Mouse (Mus musculus): ENCODE measurements around the gene Slc22a3. TPM values are rescaled to one million over a fixed set of nuclear protein-coding genes. Genes with fewer than 3 reads are reported as not detected.
A peak's percentile ranks its signal among the peaks of the same experiment; 100 is the strongest.

Gene Slc22a3
- total RNA-seq, 1 experiment from 2014 or later: 24.3 TPM

- ATAC-seq (replicated peaks in 1 of 2; ENCODE audit: insufficient read depth in 1 of 2, low FRiP score in 2 of 2, low TSS enrichment in 1 of 2, low read depth in 1 of 2, poor library complexity in 2 of 2, severe bottlenecking in 2 of 2): no peak
These were observed 21.8 kb downstream of the Slc22a3 start for GRCm38 (mm10) chr17:12485657-12486056.

GRCm38 (mm10) chr17:12479416-12479815, 28.1 kb downstream of the Slc22a3 start:
- no peak for ATAC-seq (replicated peaks in 1 of 2; ENCODE audit: insufficient read depth in 1 of 2, low FRiP score in 2 of 2, low TSS enrichment in 1 of 2, low read depth in 1 of 2, poor library complexity in 2 of 2, severe bottlenecking in 2 of 2)

DNA sequence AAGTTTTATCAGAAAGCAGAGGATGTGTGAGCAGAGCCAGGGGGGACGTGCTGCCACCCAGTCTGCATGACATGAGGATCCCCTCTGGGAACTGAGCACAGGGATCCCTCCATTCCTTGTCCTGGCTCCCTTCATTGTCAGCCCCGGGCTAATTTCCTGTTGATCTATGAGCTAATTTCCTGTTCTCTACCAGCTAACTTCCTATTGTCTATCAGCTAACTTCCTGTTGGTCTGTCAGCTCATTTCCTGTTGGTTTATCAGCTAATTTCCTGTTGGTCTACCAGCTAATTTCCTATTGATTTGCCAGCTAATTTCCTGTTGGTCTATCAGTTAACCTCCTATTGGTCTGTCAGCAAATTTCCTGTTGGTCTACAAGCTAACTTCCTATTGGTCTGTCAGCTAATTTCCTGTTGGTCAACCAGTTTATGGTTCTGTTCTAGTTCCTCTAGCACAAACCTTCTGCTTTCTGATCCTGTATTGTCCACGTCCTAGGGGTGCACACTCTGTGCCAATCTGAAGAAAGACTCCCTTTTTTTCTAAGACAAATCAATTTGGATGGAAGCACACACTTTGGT, 32.9 kb downstream of the Slc22a3 start:
- ATAC-seq (replicated peaks in 1 of 2; ENCODE audit: insufficient read depth in 1 of 2, low FRiP score in 2 of 2, low TSS enrichment in 1 of 2, low read depth in 1 of 2, poor library complexity in 2 of 2, severe bottlenecking in 2 of 2): peak; percentile 59 to 67; a peak in 3 of 4 replicates

DNA sequence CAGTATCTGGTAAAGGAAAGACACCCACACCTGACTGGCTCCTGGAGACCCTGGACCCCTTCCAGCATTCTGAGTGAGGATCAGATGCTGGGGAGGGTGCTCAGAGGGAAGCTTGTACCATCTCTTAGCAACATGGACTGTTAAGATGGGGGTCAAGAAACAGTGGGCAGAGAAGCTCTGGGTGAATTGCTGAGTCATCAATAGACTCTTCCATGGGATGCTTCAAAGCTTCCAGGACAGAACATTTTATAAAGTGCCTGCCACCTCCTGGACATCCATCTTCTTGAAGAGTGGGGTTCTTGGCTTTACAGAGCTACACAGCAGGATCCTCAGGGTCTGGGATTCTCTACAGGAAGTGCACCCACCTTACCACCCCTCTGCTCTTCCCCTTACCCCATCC, 35.0 kb downstream of the Slc22a3 start:
- ATAC-seq (replicated peaks in 1 of 2; ENCODE audit: insufficient read depth in 1 of 2, low FRiP score in 2 of 2, low TSS enrichment in 1 of 2, low read depth in 1 of 2, poor library complexity in 2 of 2, severe bottlenecking in 2 of 2): no peak

- ATAC-seq (replicated peaks in 1 of 2; ENCODE audit: insufficient read depth in 1 of 2, low FRiP score in 2 of 2, low TSS enrichment in 1 of 2, low read depth in 1 of 2, poor library complexity in 2 of 2, severe bottlenecking in 2 of 2): no peak; a peak in 2 of 4 replicates
These were observed 38.8 kb downstream of the Slc22a3 start for GRCm38 (mm10) chr17:12468745-12469144.

DNA sequence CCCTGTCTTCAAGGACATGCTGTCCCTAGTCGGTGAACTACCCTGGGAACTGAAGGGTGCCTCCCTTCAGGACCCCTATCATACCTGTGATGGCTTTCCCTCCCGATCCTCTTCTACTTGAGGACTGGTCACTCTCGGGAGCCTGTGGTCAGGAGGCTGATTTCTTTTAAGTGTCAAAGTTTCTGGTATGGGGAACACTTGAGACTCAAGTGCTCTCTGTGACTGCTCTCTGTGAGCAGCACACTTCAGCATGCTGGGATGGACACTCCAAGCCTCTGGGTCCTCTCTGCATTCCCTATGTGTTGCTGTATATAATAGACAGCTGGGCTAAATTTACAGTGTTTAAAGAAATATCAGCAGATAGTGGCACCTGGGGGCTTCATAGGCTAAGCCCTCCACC, 39.9 kb downstream of the Slc22a3 start:
- ATAC-seq (replicated peaks in 1 of 2; ENCODE audit: insufficient read depth in 1 of 2, low FRiP score in 2 of 2, low TSS enrichment in 1 of 2, low read depth in 1 of 2, poor library complexity in 2 of 2, severe bottlenecking in 2 of 2): no peak

GRCm38 (mm10) chr17:12466501-12467000, 41.0 kb downstream of the Slc22a3 start:
- ATAC-seq (replicated peaks in 1 of 2; ENCODE audit: insufficient read depth in 1 of 2, low FRiP score in 2 of 2, low TSS enrichment in 1 of 2, low read depth in 1 of 2, poor library complexity in 2 of 2, severe bottlenecking in 2 of 2): peak; percentile 27 to 40; a peak in 1 of 4 replicates

- no peak for ATAC-seq (replicated peaks in 1 of 2; ENCODE audit: insufficient read depth in 1 of 2, low FRiP score in 2 of 2, low TSS enrichment in 1 of 2, low read depth in 1 of 2, poor library complexity in 2 of 2, severe bottlenecking in 2 of 2)
These were observed 46.3 kb downstream of the Slc22a3 start for GRCm38 (mm10) chr17:12461168-12461567.

DNA sequence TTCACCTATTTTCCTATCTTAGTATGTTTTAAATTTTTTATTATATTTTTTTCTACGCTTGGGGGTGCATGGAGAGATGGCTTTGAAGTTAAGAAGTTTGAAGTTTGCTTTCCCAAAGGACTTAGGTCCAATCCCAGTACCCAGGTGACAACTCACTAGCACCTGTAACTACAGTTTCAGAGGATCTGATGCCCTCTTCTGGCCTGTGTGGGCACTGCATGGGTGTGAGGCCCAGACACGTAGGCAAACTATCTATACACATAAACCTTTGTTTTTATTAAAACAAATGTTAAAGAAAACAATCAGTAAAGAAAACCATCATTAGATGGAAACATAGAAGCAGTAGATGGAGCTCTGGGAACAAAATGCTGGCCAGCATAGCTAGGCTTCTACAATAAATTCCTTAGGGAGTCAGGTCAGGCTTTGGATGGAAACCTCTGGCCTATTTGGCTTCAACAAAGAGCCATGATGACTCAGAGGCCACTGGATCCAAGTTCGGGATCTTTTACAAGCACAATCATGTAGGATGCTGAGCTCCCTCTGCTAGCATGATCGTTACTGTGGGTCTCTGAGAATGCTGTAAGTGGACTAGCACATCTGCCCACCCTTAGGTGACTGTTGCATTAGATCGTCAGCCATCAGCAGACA, 52.2 kb downstream of the Slc22a3 start:
- ATAC-seq (replicated peaks in 1 of 2; ENCODE audit: insufficient read depth in 1 of 2, low FRiP score in 2 of 2, low TSS enrichment in 1 of 2, low read depth in 1 of 2, poor library complexity in 2 of 2, severe bottlenecking in 2 of 2): 0 out of 4 replicates have a peak, but pooled peaks of 1 of the 2 experiments have one; percentile 42

- no peak for ATAC-seq (replicated peaks in 1 of 2; ENCODE audit: insufficient read depth in 1 of 2, low FRiP score in 2 of 2, low TSS enrichment in 1 of 2, low read depth in 1 of 2, poor library complexity in 2 of 2, severe bottlenecking in 2 of 2)
These were observed 53.8 kb downstream of the Slc22a3 start for GRCm38 (mm10) chr17:12453691-12454090.

- no peak for ATAC-seq (replicated peaks in 1 of 2; ENCODE audit: insufficient read depth in 1 of 2, low FRiP score in 2 of 2, low TSS enrichment in 1 of 2, low read depth in 1 of 2, poor library complexity in 2 of 2, severe bottlenecking in 2 of 2)
These were observed 54.5 kb downstream of the Slc22a3 start for GRCm38 (mm10) chr17:12452862-12453531.

- ATAC-seq (replicated peaks in 1 of 2; ENCODE audit: insufficient read depth in 1 of 2, low FRiP score in 2 of 2, low TSS enrichment in 1 of 2, low read depth in 1 of 2, poor library complexity in 2 of 2, severe bottlenecking in 2 of 2): no peak
These were observed 56.3 kb downstream of the Slc22a3 start for GRCm38 (mm10) chr17:12451234-12451633.

GRCm38 (mm10) chr17:12444561-12444960, 62.9 kb downstream of the Slc22a3 start:
- ATAC-seq (replicated peaks in 1 of 2; ENCODE audit: insufficient read depth in 1 of 2, low FRiP score in 2 of 2, low TSS enrichment in 1 of 2, low read depth in 1 of 2, poor library complexity in 2 of 2, severe bottlenecking in 2 of 2): no peak

GRCm38 (mm10) chr17:12437771-12438170, 69.7 kb downstream of the Slc22a3 start:
- no peak for ATAC-seq (replicated peaks in 1 of 2; ENCODE audit: insufficient read depth in 1 of 2, low FRiP score in 2 of 2, low TSS enrichment in 1 of 2, low read depth in 1 of 2, poor library complexity in 2 of 2, severe bottlenecking in 2 of 2)

- ATAC-seq (replicated peaks in 1 of 2; ENCODE audit: insufficient read depth in 1 of 2, low FRiP score in 2 of 2, low TSS enrichment in 1 of 2, low read depth in 1 of 2, poor library complexity in 2 of 2, severe bottlenecking in 2 of 2): peak; percentile 38 to 42; a peak in 1 of 4 replicates
These were observed 75.8 kb downstream of the Slc22a3 start for GRCm38 (mm10) chr17:12431707-12432106.

- ATAC-seq (replicated peaks in 1 of 2; ENCODE audit: insufficient read depth in 1 of 2, low FRiP score in 2 of 2, low TSS enrichment in 1 of 2, low read depth in 1 of 2, poor library complexity in 2 of 2, severe bottlenecking in 2 of 2): no peak
These were observed 79.1 kb downstream of the Slc22a3 start for GRCm38 (mm10) chr17:12428369-12428768.

- ATAC-seq (replicated peaks in 1 of 2; ENCODE audit: insufficient read depth in 1 of 2, low FRiP score in 2 of 2, low TSS enrichment in 1 of 2, low read depth in 1 of 2, poor library complexity in 2 of 2, severe bottlenecking in 2 of 2): peak; percentile 86 to 91
These were observed 80.3 kb downstream of the Slc22a3 start for GRCm38 (mm10) chr17:12427156-12427555.

- no peak for ATAC-seq (replicated peaks in 1 of 2; ENCODE audit: insufficient read depth in 1 of 2, low FRiP score in 2 of 2, low TSS enrichment in 1 of 2, low read depth in 1 of 2, poor library complexity in 2 of 2, severe bottlenecking in 2 of 2)
These were observed 85.4 kb downstream of the Slc22a3 start for GRCm38 (mm10) chr17:12422143-12422542.
